Mouse (Mus musculus) bone marrow macrophage, adult 2 months (primary cell): ENCODE measurements around the gene Fabp6.

Experiments
- CTCF ChIP-seq: IDR thresholded peaks from 2 replicates; pipeline ENCODE4 v1.5.1; 2012; ENCODE audit warnings: low read depth, mild to moderate bottlenecking, low read length, moderate library complexity
- POLR2A ChIP-seq: IDR thresholded peaks from 2 replicates; pipeline ENCODE4 v1.6.1; 2012; ENCODE audit warnings: mild to moderate bottlenecking, low read depth, low read length, borderline replicate concordance

DNA sequence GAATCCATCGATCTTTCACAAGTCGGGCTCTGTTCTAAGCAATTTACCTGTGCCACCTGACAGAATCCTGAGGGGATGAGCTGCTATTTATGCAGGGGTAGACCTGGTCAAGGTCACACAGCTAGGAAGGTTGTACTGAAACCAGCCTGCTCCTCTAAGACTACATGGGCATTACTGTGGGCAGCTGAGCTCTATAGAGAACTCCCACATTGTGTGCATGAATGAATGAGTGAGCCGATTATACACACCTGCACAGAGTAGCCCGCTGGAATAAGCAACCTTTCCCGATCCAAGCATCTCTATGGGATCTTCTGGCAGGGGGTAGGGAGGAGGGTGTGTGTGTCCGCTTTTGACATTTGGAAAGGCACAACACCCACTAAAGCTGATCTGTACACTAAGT lies 31.8 kb upstream of the Fabp6 start:
- TF ChIP-seq CTCF (no peak), POLR2A (no peak)
